Mouse (Mus musculus) erythroblast, embryonic 14.5 days (primary cell): Measurements from ENCODE around the gene Fgfr2.

Source experiments
- GATA1 ChIP-seq: IDR thresholded peaks from 2 replicates; pipeline ENCODE4 v1.6.1; 2012; ENCODE audit warnings: low read length, inconsistent platforms, mixed read lengths
- TAL1 ChIP-seq: IDR thresholded peaks from 3 replicates; pipeline ENCODE4 v1.6.1; 2012; ENCODE audit warnings: low read length, inconsistent platforms, mixed read lengths

DNA sequence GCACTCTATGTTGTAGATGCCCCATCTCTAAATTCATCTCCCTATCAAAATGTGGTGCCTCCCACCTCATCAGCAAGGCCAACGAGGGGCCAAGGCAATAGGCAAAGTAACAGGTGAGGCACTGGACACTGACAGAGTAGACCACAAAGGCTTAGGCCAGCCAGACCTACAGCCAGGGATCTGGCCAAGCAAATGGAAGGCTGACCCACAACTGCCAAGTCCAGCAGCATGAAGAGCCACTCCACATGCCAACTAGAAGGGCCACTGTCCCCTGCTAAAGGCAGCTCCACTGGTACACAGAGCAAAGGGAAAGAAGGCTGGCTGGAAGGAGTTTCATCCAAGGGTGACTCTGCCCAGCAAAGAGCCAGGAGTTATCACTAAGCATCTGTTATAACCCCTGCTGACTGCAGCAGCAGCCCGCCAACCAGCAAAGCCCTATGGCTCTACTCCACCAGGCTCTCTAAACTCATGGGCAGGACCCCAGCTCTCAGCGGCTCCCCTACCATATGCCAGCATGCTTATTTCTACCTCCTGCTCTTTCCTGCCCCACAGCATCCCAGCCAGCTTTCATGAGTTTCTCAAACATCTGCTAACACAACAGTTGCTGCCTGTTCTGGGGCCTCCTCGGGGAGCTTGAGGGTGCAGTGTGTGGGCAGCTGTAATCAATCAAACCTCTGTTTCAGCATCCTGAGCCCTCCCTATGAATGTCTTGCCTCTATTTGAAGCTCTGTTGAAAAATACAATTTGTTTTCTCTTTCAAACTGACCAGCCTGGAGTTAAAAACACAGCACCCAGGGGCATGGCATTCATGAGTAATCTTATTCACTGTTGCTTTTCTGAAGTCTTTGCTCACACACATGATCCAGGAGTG, 369.4 kb downstream of the Fgfr2 start:
- no peak for TF ChIP-seq GATA1
- no peak for TF ChIP-seq TAL1
